Mouse (Mus musculus) hindbrain, postnatal 0 days (tissue): Measurements from ENCODE around the gene Dcp1a. TPM values are rescaled to one million over a fixed set of nuclear protein-coding genes. Genes with fewer than 3 reads are reported as not detected.

Experiments used
- ATAC-seq: fragments of 200-750 bp; cut with Nextera tagmentation; 2 replicates; pipeline ENCODE4 v1.8.0; 2017; ENCODE audit warnings: mild to moderate bottlenecking, moderate TSS enrichment, moderate library complexity
- DNase-seq: peaks from one replicate; pipeline ENCODE4 v3.0.0-alpha.2; 2015; ENCODE audit warnings: low spot score
- H3K27ac ChIP-seq: fragments of 300-500 bp; sonication (generic); 2 replicates; pipeline ENCODE4 v1.5.1; 2014; ENCODE audit warnings: mild to moderate bottlenecking
- H3K27me3 ChIP-seq: fragments of 300-500 bp; sonication (generic); 2 replicates; pipeline ENCODE4 v1.6.1; 2014; ENCODE audit warnings: low read length, mixed read lengths; ENCODE audit not compliant: insufficient read depth
- H3K36me3 ChIP-seq: fragments of 300-500 bp; sonication (generic); 2 replicates; pipeline ENCODE4 v1.6.1; 2014; ENCODE audit warnings: low read length, mixed read lengths; ENCODE audit not compliant: insufficient read depth
- H3K4me1 ChIP-seq: fragments of 300-500 bp; sonication (generic); 2 replicates; pipeline ENCODE4 v1.6.1; 2014; ENCODE audit warnings: antibody characterized with exemption, low read length, mixed read lengths; ENCODE audit not compliant: insufficient read depth
- H3K4me2 ChIP-seq: fragments of 300-500 bp; sonication (generic); 2 replicates; pipeline ENCODE4 v1.6.1; 2014; ENCODE audit warnings: low read depth, mild to moderate bottlenecking, low read length, moderate library complexity, mixed read lengths
- H3K4me3 ChIP-seq: fragments of 300-500 bp; sonication (generic); 2 replicates; pipeline ENCODE4 v1.5.1; 2014; ENCODE audit warnings: low read length
- H3K9ac ChIP-seq: fragments of 300-500 bp; sonication (generic); replicated peaks from 2 replicates; pipeline ENCODE4 v1.6.1; 2014; ENCODE audit warnings: mild to moderate bottlenecking, low read length, moderate library complexity, mixed read lengths
- H3K9me3 ChIP-seq: fragments of 300-500 bp; sonication (generic); 2 replicates; pipeline ENCODE4 v1.6.1; 2016; ENCODE audit warnings: low read length, mixed read lengths
- CTCF ChIP-seq: IDR thresholded peaks from 2 replicates; pipeline ENCODE4 v1.5.1; 2016; ENCODE audit warnings: antibody characterized with exemption, control low read depth, low read depth
- WGBS: fragments of 180-500 bp; shearing (Covaris S2); extraction: QIAGEN DNeasy Blood & Tissue Kit; methylation state at CpG from one replicate; pipeline ENCODE4 v1.1.7; 2014; 5-methylcytosine and 5-hydroxymethylcytosine counted together
- polyA plus RNA-seq: library from polyadenylated mRNA; unstranded; fragments of >200 nt; fragmentation: Nextera tagmentation; extraction: Ambion mirVana; gene quantifications from 2 replicates; pipeline ENCODE4 v1.2.1, GENCODE M21; 2015
- total RNA-seq: library from RNA; depleted of rRNA; stranded (reverse); fragments of >200 nt; gene quantifications from 2 replicates; pipeline ENCODE4 v1.2.3, GENCODE M21; 2014

The Dcp1a gene
- total and polyA plus RNA-seq, 2 experiments from 2014 or later: 10.9 to 23.5 TPM

- peak; percentile 76 for TF ChIP-seq CTCF
- H3K4me1 ChIP-seq: no peaks in the 10 kb centered on the region
- no peaks in the 10 kb centered on the region for H3K9me3 ChIP-seq
- ATAC-seq (peak; percentile 70; the same call in 1 of the 2 replicates), DNase-seq (peak; percentile 71)
- H3K4me2 ChIP-seq: no peak overlapping the region
- no peak overlapping the region for H3K27ac ChIP-seq
- WGBS: 76% methylated on average over 13 of the region's 13 CpGs
- no peak overlapping the region for H3K4me3 ChIP-seq
- H3K27me3 ChIP-seq: no peaks in the 10 kb centered on the region
- H3K9ac ChIP-seq: no peak overlapping the region
- H3K36me3 ChIP-seq: peaks cover 29% of the 10 kb centered on the region
Measured at GRCm38 (mm10) chr14:30515931-30516723, 36.8 kb downstream of the Dcp1a start.

- no peaks in the 10 kb centered on the region for H3K4me1 ChIP-seq
- TF ChIP-seq CTCF: no peak
- no peak overlapping the region for H3K4me3 ChIP-seq
- no peaks in the 10 kb centered on the region for H3K9me3 ChIP-seq
- H3K36me3 ChIP-seq: peaks cover 50% of the 10 kb centered on the region
- H3K4me2 ChIP-seq: no peak overlapping the region
- H3K27me3 ChIP-seq: no peaks in the 10 kb centered on the region
- DNase-seq (peak; percentile 6), ATAC-seq (no peak)
- 44% methylated on average over 5 of the region's 5 CpGs for WGBS
- no peak overlapping the region for H3K9ac ChIP-seq
- H3K27ac ChIP-seq: no peak overlapping the region
Measured at GRCm38 (mm10) chr14:30519323-30519722, 40.0 kb downstream of the Dcp1a start.

GRCm38 (mm10) chr14:30523356-30523755 lies 44.0 kb downstream of the Dcp1a start:
- Histone ChIP-seq H3K27ac (no peak overlapping the region), H3K27me3 (no peaks in the 10 kb centered on the region), H3K4me3 (no peak overlapping the region), H3K9me3 (no peaks in the 10 kb centered on the region), H3K4me2 (no peak overlapping the region), H3K4me1 (no peaks in the 10 kb centered on the region), H3K36me3 (peaks cover 50% of the 10 kb centered on the region), H3K9ac (no peak overlapping the region)
- DNase-seq: no peak
- TF ChIP-seq CTCF: no peak
- WGBS: 66% methylated on average over 6 of the region's 6 CpGs
- no peak for ATAC-seq

- no peak overlapping the region for H3K4me3 ChIP-seq
- H3K27ac ChIP-seq: no peak overlapping the region
- no peak overlapping the region for H3K4me2 ChIP-seq
- no peaks in the 10 kb centered on the region for H3K27me3 ChIP-seq
- no peak for ATAC-seq
- no peak for TF ChIP-seq CTCF
- H3K9me3 ChIP-seq: no peaks in the 10 kb centered on the region
- DNase-seq: no peak
- H3K4me1 ChIP-seq: 0 out of 2 replicates have a peak, but pooled peaks cover 2% of the 10 kb centered on the region
- 0 out of 2 replicates have a peak, but pooled peaks cover 10% of the 10 kb centered on the region for H3K36me3 ChIP-seq
- H3K9ac ChIP-seq: no peak overlapping the region
- WGBS: 90% methylated on average over 10 of the region's 10 CpGs
Measured at GRCm38 (mm10) chr14:30528392-30528791, 49.1 kb downstream of the Dcp1a start.

- Histone ChIP-seq H3K27me3 (no peaks in the 10 kb centered on the region), H3K4me3 (no peak overlapping the region), H3K9ac (no peak overlapping the region), H3K36me3 (0 out of 2 replicates have a peak, but pooled peaks cover 6% of the 10 kb centered on the region), H3K9me3 (no peaks in the 10 kb centered on the region), H3K4me2 (no peak overlapping the region), H3K27ac (no peak overlapping the region), H3K4me1 (0 out of 2 replicates have a peak, but pooled peaks cover 2% of the 10 kb centered on the region)
- TF ChIP-seq CTCF: no peak
- no peak for DNase-seq
- no peak for ATAC-seq
- 83% methylated on average over 5 of the region's 5 CpGs for WGBS
Measured at GRCm38 (mm10) chr14:30528961-30529360, 49.6 kb downstream of the Dcp1a start.

GRCm38 (mm10) chr14:30529454-30529853 lies 50.1 kb downstream of the Dcp1a start:
- Histone ChIP-seq H3K27me3 (no peaks in the 10 kb centered on the region), H3K4me1 (0 out of 2 replicates have a peak, but pooled peaks cover 2% of the 10 kb centered on the region), H3K9ac (no peak overlapping the region), H3K4me2 (no peak overlapping the region), H3K4me3 (no peak overlapping the region), H3K27ac (no peak overlapping the region), H3K36me3 (0 out of 2 replicates have a peak, but pooled peaks cover 6% of the 10 kb centered on the region), H3K9me3 (no peaks in the 10 kb centered on the region)
- WGBS: 88% methylated on average over 12 of the region's 12 CpGs
- DNase-seq (no peak), ATAC-seq (no peak)
- no peak for TF ChIP-seq CTCF
